Mouse (Mus musculus): ENCODE measurements around the gene Fastkd1. TPM values are rescaled to one million over a fixed set of nuclear protein-coding genes. Genes with fewer than 3 reads are reported as not detected.

The Fastkd1 gene
- polyA plus RNA-seq, 1 experiment = 2.6 TPM

DNA sequence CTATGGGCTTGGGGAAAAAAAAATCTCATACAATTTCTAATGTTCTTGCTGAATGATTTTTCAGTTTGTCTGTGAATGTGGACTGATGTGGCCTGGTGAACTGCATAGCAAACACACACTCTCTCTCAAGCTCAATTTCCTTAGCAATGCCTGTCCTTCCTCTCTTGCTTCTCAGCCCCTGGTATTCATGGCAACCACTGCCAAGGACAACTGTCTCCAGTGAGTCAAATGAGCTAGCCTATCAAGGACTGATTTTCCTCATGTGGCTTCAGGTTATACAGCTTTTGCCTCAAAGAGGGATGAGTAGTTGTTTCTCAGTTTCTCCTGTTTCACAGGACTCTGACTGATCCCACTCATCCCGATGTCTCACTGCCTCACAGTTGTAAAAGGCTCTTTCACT lies 5.8 kb upstream of the Fastkd1 start:
- DNase-seq (ENCODE audit: low read depth in 1 of 2, low spot score in 2 of 2) = no peak
- H3K4me3 ChIP-seq (ENCODE audit: extremely low read depth, insufficient read depth, insufficient read length) = no peak overlapping the region
- no peaks in the 10 kb centered on the region for H3K27me3 ChIP-seq (ENCODE audit: control insufficient read depth, insufficient read depth, low read length)
- H3K4me1 ChIP-seq (ENCODE audit: control insufficient read depth, insufficient read depth, insufficient read length) = no peaks in the 10 kb centered on the region
- WGBS = 53% methylated on average over 1 of the region's 1 CpGs
- no peaks in the 10 kb centered on the region for H3K36me3 ChIP-seq (ENCODE audit: control insufficient read depth, insufficient read depth, low read length)
- no peak for TF ChIP-seq CTCF (IDR thresholded peaks at IDR 0.05; ENCODE audit: extremely low read depth, insufficient read depth, insufficient read length, insufficient replicate concordance)
- no peak for TF ChIP-seq POLR2A (IDR thresholded peaks at IDR 0.05; ENCODE audit: low read depth, low read length)
- H3K27ac ChIP-seq (ENCODE audit: insufficient read depth, low read length) = no peak overlapping the region

DNA sequence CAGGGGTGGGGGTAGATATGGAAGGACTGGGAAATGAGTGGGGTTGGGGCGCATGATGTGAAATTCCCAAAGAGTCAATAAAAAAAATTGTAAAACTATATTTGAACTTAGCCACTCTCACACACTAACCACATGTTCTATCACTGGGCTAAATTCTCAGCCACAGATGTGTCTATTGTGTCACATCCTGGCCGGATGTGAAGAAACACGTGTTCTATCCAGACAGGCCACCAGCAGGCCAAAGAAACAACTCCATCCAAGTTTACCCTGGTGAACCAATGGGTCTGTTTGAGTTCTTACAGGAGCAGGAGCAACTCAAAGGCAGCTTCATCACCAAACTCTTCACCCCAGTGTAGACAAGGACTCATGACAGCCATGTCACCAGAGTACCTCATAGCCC lies 3.2 kb upstream of the Fastkd1 start:
- Histone ChIP-seq H3K4me3 (ENCODE audit: extremely low read depth, insufficient read depth, insufficient read length) (no peak overlapping the region), H3K27ac (ENCODE audit: insufficient read depth, low read length) (no peak overlapping the region), H3K36me3 (ENCODE audit: control insufficient read depth, insufficient read depth, low read length) (no peaks in the 10 kb centered on the region), H3K4me1 (ENCODE audit: control insufficient read depth, insufficient read depth, insufficient read length) (no peaks in the 10 kb centered on the region), H3K27me3 (ENCODE audit: control insufficient read depth, insufficient read depth, low read length) (no peaks in the 10 kb centered on the region)
- 52% methylated on average over 3 of the region's 3 CpGs for WGBS
- DNase-seq (ENCODE audit: low read depth in 1 of 2, low spot score in 2 of 2) = no peak
- TF ChIP-seq CTCF (IDR thresholded peaks at IDR 0.05; ENCODE audit: extremely low read depth, insufficient read depth, insufficient read length, insufficient replicate concordance) = no peak
- no peak for TF ChIP-seq POLR2A (IDR thresholded peaks at IDR 0.05; ENCODE audit: low read depth, low read length)

DNA sequence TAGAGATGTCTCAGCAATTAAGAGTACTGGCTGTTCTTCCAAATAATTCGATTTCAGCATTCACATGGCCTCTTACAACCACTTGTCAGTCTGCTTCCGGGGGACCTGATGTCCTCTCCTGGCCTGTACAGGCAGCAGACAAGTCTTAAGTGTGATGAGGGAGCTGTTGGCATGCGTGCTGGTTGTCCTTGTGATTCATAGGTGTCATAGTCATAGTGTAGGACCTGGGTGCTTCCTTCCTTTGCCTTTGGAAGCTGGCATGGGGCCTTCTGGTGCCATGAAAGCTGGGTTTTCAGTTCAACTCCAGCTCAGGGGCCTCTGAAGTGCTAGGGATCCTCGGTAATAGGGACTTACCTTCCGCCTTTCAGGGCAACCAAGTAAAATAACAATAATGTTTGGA lies 810 bp upstream of the Fastkd1 start:
- whole genome bisulfite sequencing = 81% methylated on average over 5 of the region's 5 CpGs
- DNase-seq (ENCODE audit: low read depth in 1 of 2, low spot score in 2 of 2) = no peak
- no peaks in the 10 kb centered on the region for H3K27me3 ChIP-seq (ENCODE audit: control insufficient read depth, insufficient read depth, low read length)
- TF ChIP-seq CTCF (IDR thresholded peaks at IDR 0.05; ENCODE audit: extremely low read depth, insufficient read depth, insufficient read length, insufficient replicate concordance) (no peak), POLR2A (IDR thresholded peaks at IDR 0.05; ENCODE audit: low read depth, low read length) (no peak)
- H3K36me3 ChIP-seq (ENCODE audit: control insufficient read depth, insufficient read depth, low read length) = no peaks in the 10 kb centered on the region
- no peak overlapping the region for H3K27ac ChIP-seq (ENCODE audit: insufficient read depth, low read length)
- no peak overlapping the region for H3K4me3 ChIP-seq (ENCODE audit: extremely low read depth, insufficient read depth, insufficient read length)
- no peaks in the 10 kb centered on the region for H3K4me1 ChIP-seq (ENCODE audit: control insufficient read depth, insufficient read depth, insufficient read length)

DNA sequence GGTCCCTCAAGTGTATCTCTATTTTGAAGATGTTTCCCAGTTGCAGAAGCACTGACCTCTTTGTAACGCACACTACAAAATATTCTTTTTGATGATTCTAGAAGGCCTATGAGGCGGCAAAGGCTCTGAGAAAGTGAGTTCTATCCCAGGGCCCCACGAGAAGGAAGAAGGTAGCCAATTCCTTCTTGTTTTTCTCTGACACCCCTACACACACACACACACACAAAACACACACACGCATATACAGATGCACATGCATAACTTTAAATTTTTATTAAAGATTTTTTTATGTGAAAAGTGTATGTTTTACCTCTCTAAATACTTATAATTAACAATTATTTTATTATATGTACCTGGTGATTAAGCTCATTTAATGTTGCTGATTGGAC lies 304 bp upstream of the Fastkd1 start:
- TF ChIP-seq CTCF (IDR thresholded peaks at IDR 0.05; ENCODE audit: extremely low read depth, insufficient read depth, insufficient read length, insufficient replicate concordance) (no peak), POLR2A (IDR thresholded peaks at IDR 0.05; ENCODE audit: low read depth, low read length) (no peak)
- Histone ChIP-seq H3K27ac (ENCODE audit: insufficient read depth, low read length) (no peak overlapping the region), H3K4me3 (ENCODE audit: extremely low read depth, insufficient read depth, insufficient read length) (no peak overlapping the region), H3K36me3 (ENCODE audit: control insufficient read depth, insufficient read depth, low read length) (no peaks in the 10 kb centered on the region), H3K4me1 (ENCODE audit: control insufficient read depth, insufficient read depth, insufficient read length) (no peaks in the 10 kb centered on the region), H3K27me3 (ENCODE audit: control insufficient read depth, insufficient read depth, low read length) (no peaks in the 10 kb centered on the region)
- WGBS = 17% methylated on average over 4 of the region's 4 CpGs
- no peak for DNase-seq (ENCODE audit: low read depth in 1 of 2, low spot score in 2 of 2)

DNA sequence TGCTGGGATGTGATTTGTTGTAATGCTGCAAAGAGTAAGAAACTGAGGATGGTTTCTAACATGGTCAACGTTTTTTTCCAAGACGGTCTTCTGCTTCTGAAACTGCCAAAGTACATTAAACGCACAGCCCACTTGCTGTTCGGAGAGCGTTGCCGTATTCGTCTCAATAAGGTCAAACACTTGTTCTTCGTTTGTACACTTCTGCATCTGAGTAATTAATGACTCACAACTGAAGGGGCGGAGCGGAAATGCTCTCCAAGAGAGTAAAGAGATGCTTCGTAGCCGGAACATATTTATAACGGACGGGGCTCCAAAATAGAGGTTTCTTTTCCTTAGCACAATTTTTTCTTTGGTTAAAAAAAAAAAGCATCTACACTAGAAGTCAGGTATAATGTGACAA lies 1.1 kb downstream of the Fastkd1 start:
- WGBS = 91% methylated on average over 14 of the region's 14 CpGs
- H3K4me3 ChIP-seq (ENCODE audit: extremely low read depth, insufficient read depth, insufficient read length) = no peak overlapping the region
- no peak for DNase-seq (ENCODE audit: low read depth in 1 of 2, low spot score in 2 of 2)
- H3K36me3 ChIP-seq (ENCODE audit: control insufficient read depth, insufficient read depth, low read length) = peaks cover 5% of the 10 kb centered on the region
- no peaks in the 10 kb centered on the region for H3K4me1 ChIP-seq (ENCODE audit: control insufficient read depth, insufficient read depth, insufficient read length)
- TF ChIP-seq CTCF (IDR thresholded peaks at IDR 0.05; ENCODE audit: extremely low read depth, insufficient read depth, insufficient read length, insufficient replicate concordance) (no peak), POLR2A (IDR thresholded peaks at IDR 0.05; ENCODE audit: low read depth, low read length) (no peak)
- H3K27ac ChIP-seq (ENCODE audit: insufficient read depth, low read length) = no peak overlapping the region
- no peaks in the 10 kb centered on the region for H3K27me3 ChIP-seq (ENCODE audit: control insufficient read depth, insufficient read depth, low read length)

DNA sequence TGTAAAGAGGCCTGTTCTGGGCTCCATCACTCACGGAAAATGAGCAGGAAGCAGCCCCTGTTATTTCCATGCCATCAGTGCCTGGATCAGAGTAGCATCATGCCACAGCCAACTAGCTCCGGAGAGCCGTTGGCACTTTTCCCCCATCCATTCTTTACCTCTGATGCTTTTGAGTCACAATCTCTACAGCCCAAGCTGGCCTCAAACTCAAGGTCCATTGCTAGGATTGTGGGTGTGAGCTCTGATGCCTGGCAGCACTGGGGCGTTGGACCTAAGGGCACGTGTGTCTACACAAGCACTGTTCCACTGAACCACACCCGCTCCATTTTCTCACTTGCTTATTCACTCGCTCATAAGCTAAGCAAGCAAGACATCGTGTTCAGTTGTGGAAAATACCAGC lies 12.9 kb downstream of the Fastkd1 start:
- no peak overlapping the region for H3K27ac ChIP-seq (ENCODE audit: insufficient read depth, low read length)
- no peak for DNase-seq (ENCODE audit: low read depth in 1 of 2, low spot score in 2 of 2)
- peaks cover 16% of the 10 kb centered on the region for H3K36me3 ChIP-seq (ENCODE audit: control insufficient read depth, insufficient read depth, low read length)
- no peaks in the 10 kb centered on the region for H3K27me3 ChIP-seq (ENCODE audit: control insufficient read depth, insufficient read depth, low read length)
- TF ChIP-seq CTCF (IDR thresholded peaks at IDR 0.05; ENCODE audit: extremely low read depth, insufficient read depth, insufficient read length, insufficient replicate concordance) (no peak), POLR2A (IDR thresholded peaks at IDR 0.05; ENCODE audit: low read depth, low read length) (no peak)
- no peaks in the 10 kb centered on the region for H3K4me1 ChIP-seq (ENCODE audit: control insufficient read depth, insufficient read depth, insufficient read length)
- H3K4me3 ChIP-seq (ENCODE audit: extremely low read depth, insufficient read depth, insufficient read length) = no peak overlapping the region
- 94% methylated on average over 8 of the region's 8 CpGs for WGBS

DNA sequence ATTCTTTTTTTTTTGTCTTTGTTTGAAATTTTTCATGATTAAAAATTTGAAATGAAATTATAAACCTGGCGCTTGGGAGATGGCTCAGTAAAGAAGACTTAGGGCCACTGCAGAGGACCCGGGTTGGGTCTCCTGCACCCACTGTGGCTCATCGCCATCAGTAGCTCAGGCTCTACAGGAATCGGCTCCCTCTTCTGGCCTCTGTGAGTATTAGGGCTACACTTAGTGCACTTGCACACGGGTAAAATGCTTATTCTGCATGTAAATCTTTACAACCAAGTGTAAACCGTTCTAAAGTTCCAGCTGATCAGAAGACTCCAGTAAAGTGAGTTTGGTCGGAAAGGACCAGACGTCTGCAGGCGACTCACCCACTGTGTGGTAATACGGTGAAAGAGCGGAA lies 19.8 kb downstream of the Fastkd1 start:
- DNase-seq (ENCODE audit: low read depth in 1 of 2, low spot score in 2 of 2) = no peak
- TF ChIP-seq POLR2A (IDR thresholded peaks at IDR 0.05; ENCODE audit: low read depth, low read length) = no peak
- peaks cover 10% of the 10 kb centered on the region for H3K36me3 ChIP-seq (ENCODE audit: control insufficient read depth, insufficient read depth, low read length)
- H3K27ac ChIP-seq (ENCODE audit: insufficient read depth, low read length) = no peak overlapping the region
- no peaks in the 10 kb centered on the region for H3K4me1 ChIP-seq (ENCODE audit: control insufficient read depth, insufficient read depth, insufficient read length)
- H3K4me3 ChIP-seq (ENCODE audit: extremely low read depth, insufficient read depth, insufficient read length) = no peak overlapping the region
- 97% methylated on average over 11 of the region's 11 CpGs for WGBS
- H3K27me3 ChIP-seq (ENCODE audit: control insufficient read depth, insufficient read depth, low read length) = no peaks in the 10 kb centered on the region
